Mouse (Mus musculus): Measurements from ENCODE around the gene Nlrc4. TPM values are rescaled to one million over a fixed set of nuclear protein-coding genes. Genes with fewer than 3 reads are reported as not detected.

Nlrc4 gene
- total RNA-seq, 1 experiment, result 2.4 TPM

DNA sequence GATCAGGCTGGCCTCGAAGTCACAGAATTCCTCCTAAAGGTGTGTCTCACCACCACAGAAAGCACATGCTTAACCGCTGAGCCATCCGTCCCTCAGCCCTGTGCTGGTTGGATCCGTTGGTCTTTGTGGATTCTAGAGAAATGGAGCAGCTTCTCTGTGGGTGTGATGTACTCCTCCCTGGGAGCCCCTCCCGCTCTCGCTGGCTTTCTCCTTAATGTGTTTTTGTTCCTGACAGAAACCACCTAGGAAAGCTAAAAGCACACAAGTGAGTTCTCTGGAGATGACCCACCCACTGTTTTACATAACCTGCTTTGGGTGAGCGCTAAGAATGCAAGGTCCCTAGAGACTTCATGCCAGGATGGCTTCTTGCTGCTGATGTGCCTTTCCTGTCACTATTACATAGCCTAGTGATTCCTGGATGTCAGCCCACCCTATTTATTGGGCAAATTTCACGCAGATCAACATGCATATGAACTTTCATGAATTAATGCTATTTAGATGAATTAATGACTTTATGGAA is 42.0 kb downstream of the Nlrc4 start:
- TF ChIP-seq ZNF384 (IDR thresholded peaks at IDR 0.05; ENCODE audit: low read depth, low read length) (no peak), ZC3H11A (IDR thresholded peaks at IDR 0.05; ENCODE audit: borderline replicate concordance, low read depth, low read length) (no peak), MAFK (IDR thresholded peaks at IDR 0.05; ENCODE audit: insufficient read depth, low read depth, low read length) (no peak), CHD2 (IDR thresholded peaks at IDR 0.05; ENCODE audit: low read depth, low read length) (no peak), HCFC1 (IDR thresholded peaks at IDR 0.05; ENCODE audit: borderline replicate concordance, insufficient read depth, low read length) (no peak)
- Histone ChIP-seq H3K4me1 (ENCODE audit: control insufficient read depth in 2 of 2, insufficient read depth in 2 of 2, low read length in 2 of 2, poor library complexity in 1 of 2) (peaks cover 2 to 9% of the 10 kb centered on the region in 2 experiments; a peak in 2 of 4 replicates), H3K27ac (ENCODE audit: insufficient read depth, low read depth, low read length, poor library complexity, severe bottlenecking) (peak overlapping the region; percentile 72), H3K4me3 (ENCODE audit: insufficient read depth in 1 of 2, low read depth in 1 of 2, low read length in 2 of 2, poor library complexity in 1 of 2, severe bottlenecking in 1 of 2) (no peak overlapping the region), H3K36me3 (ENCODE audit: control insufficient read depth, insufficient read depth, low read length, poor library complexity, severe bottlenecking) (peaks cover 11% of the 10 kb centered on the region), H3K9me3 (ENCODE audit: control insufficient read depth, insufficient read depth, low read depth, low read length) (no peaks in the 10 kb centered on the region), H3K9ac (ENCODE audit: insufficient read depth, low read depth, low read length, poor library complexity, severe bottlenecking) (no peak overlapping the region)
- in situ Hi-C loops (cut with MboI; ENCODE audit: low sequenced_read_pairs in 2 of 2, unreplicated experiment in 2 of 2), result no loop called here
- DNase-seq (ENCODE audit: low read depth, low spot score), result peak; percentile 41

DNA sequence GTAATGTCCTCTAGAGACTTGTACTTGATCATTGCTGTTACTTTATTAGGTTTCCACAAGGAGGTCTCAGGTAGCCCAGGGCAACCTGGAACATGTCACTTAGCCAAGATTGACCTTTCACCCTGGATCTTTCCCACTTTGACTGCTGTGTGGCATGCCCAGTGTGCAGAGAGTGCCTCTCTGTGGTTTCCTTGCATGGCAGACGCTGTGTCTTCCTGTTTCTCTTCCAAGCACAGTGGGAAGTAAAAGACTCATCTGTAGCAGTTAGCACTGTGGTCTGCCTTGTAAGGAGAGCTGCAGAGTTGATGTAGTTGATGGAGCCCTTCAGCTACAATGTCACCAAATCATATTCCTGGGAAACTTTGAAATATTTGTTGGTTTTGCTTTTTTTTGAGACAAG is 44.3 kb downstream of the Nlrc4 start:
- peaks cover 12% of the 10 kb centered on the region for H3K36me3 ChIP-seq (ENCODE audit: control insufficient read depth, insufficient read depth, low read length, poor library complexity, severe bottlenecking)
- no peak for DNase-seq (ENCODE audit: low read depth, low spot score)
- H3K27ac ChIP-seq (ENCODE audit: insufficient read depth, low read depth, low read length, poor library complexity, severe bottlenecking), result no peak overlapping the region
- H3K4me1 ChIP-seq (ENCODE audit: control insufficient read depth in 2 of 2, insufficient read depth in 2 of 2, low read length in 2 of 2, poor library complexity in 1 of 2), result peaks cover 2 to 9% of the 10 kb centered on the region in 2 experiments; a peak in 2 of 4 replicates
- H3K4me3 ChIP-seq (ENCODE audit: insufficient read depth in 1 of 2, low read depth in 1 of 2, low read length in 2 of 2, poor library complexity in 1 of 2, severe bottlenecking in 1 of 2), result no peak overlapping the region
- in situ Hi-C loops (cut with MboI; ENCODE audit: low sequenced_read_pairs in 2 of 2, unreplicated experiment in 2 of 2), result no loop called here
- no peak overlapping the region for H3K9ac ChIP-seq (ENCODE audit: insufficient read depth, low read depth, low read length, poor library complexity, severe bottlenecking)
- no peaks in the 10 kb centered on the region for H3K9me3 ChIP-seq (ENCODE audit: control insufficient read depth, insufficient read depth, low read depth, low read length)
- TF ChIP-seq ZNF384 (IDR thresholded peaks at IDR 0.05; ENCODE audit: low read depth, low read length), result no peak
- no peak for TF ChIP-seq CHD2 (IDR thresholded peaks at IDR 0.05; ENCODE audit: low read depth, low read length)
- no peak for TF ChIP-seq MAFK (IDR thresholded peaks at IDR 0.05; ENCODE audit: insufficient read depth, low read depth, low read length)
- TF ChIP-seq HCFC1 (IDR thresholded peaks at IDR 0.05; ENCODE audit: borderline replicate concordance, insufficient read depth, low read length), result no peak
- TF ChIP-seq ZC3H11A (IDR thresholded peaks at IDR 0.05; ENCODE audit: borderline replicate concordance, low read depth, low read length), result no peak

DNA sequence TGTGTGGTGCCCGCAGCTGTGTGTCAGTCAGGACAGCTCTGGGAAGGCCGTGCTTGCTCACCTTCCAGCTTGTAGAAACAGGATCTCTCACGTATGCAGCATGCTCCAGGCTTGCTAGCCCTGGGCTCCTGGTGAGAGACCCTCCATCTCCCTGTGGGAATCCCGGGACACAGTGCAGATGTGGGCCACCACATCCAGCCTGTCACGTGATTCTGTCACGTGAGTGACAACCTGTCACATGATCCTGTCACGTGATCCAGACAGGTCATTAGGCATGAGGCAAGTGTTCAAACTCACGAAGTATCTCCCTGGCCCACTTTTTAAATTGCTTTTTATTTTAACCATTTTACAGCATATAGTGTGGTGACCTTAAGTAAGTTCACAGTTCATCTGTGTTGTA is 45.6 kb downstream of the Nlrc4 start:
- Histone ChIP-seq H3K4me1 (ENCODE audit: control insufficient read depth in 2 of 2, insufficient read depth in 2 of 2, low read length in 2 of 2, poor library complexity in 1 of 2) (peaks cover 2 to 9% of the 10 kb centered on the region in 2 experiments; a peak in 2 of 4 replicates), H3K4me3 (ENCODE audit: insufficient read depth in 1 of 2, low read depth in 1 of 2, low read length in 2 of 2, poor library complexity in 1 of 2, severe bottlenecking in 1 of 2) (no peak overlapping the region), H3K27ac (ENCODE audit: insufficient read depth, low read depth, low read length, poor library complexity, severe bottlenecking) (no peak overlapping the region), H3K9me3 (ENCODE audit: control insufficient read depth, insufficient read depth, low read depth, low read length) (no peaks in the 10 kb centered on the region), H3K9ac (ENCODE audit: insufficient read depth, low read depth, low read length, poor library complexity, severe bottlenecking) (no peak overlapping the region), H3K36me3 (ENCODE audit: control insufficient read depth, insufficient read depth, low read length, poor library complexity, severe bottlenecking) (peaks cover 12% of the 10 kb centered on the region)
- in situ Hi-C loops (cut with MboI; ENCODE audit: low sequenced_read_pairs in 2 of 2, unreplicated experiment in 2 of 2), result no loop called here
- no peak for TF ChIP-seq CHD2 (IDR thresholded peaks at IDR 0.05; ENCODE audit: low read depth, low read length)
- TF ChIP-seq ZNF384 (IDR thresholded peaks at IDR 0.05; ENCODE audit: low read depth, low read length), result no peak
- TF ChIP-seq MAFK (IDR thresholded peaks at IDR 0.05; ENCODE audit: insufficient read depth, low read depth, low read length), result no peak
- no peak for TF ChIP-seq HCFC1 (IDR thresholded peaks at IDR 0.05; ENCODE audit: borderline replicate concordance, insufficient read depth, low read length)
- no peak for TF ChIP-seq ZC3H11A (IDR thresholded peaks at IDR 0.05; ENCODE audit: borderline replicate concordance, low read depth, low read length)
- no peak for DNase-seq (ENCODE audit: low read depth, low spot score)

DNA sequence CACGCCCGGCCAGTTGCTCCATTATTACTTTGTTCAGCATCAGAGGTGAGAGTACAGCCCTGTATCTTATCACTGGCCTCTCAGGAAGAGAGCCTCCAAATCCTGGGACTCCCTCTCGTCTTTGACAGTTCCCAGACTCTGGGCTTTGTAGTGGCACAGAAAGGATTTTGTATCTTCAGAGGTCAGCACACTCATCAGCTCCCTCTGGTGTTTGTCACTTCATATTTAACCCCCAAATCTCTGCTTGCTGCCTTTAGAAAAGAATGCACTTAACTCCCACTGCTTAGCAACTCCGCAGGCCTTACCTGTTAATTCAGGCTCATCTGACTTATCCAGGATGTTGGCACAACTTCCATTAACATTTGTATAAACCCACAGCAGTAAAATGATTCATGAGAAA is 49.2 kb downstream of the Nlrc4 start:
- no peak overlapping the region for H3K4me3 ChIP-seq (ENCODE audit: insufficient read depth in 1 of 2, low read depth in 1 of 2, low read length in 2 of 2, poor library complexity in 1 of 2, severe bottlenecking in 1 of 2)
- H3K4me1 ChIP-seq (ENCODE audit: control insufficient read depth in 2 of 2, insufficient read depth in 2 of 2, low read length in 2 of 2, poor library complexity in 1 of 2), result peaks cover 0 to 4% of the 10 kb centered on the region in 2 experiments; a peak in 1 of 4 replicates
- H3K9me3 ChIP-seq (ENCODE audit: control insufficient read depth, insufficient read depth, low read depth, low read length), result no peaks in the 10 kb centered on the region
- H3K36me3 ChIP-seq (ENCODE audit: control insufficient read depth, insufficient read depth, low read length, poor library complexity, severe bottlenecking), result peaks cover 10% of the 10 kb centered on the region
- peak; percentile 43 for DNase-seq (ENCODE audit: low read depth, low spot score)
- in situ Hi-C loops (cut with MboI; ENCODE audit: low sequenced_read_pairs in 2 of 2, unreplicated experiment in 2 of 2), result no loop called here
- no peak for TF ChIP-seq HCFC1 (IDR thresholded peaks at IDR 0.05; ENCODE audit: borderline replicate concordance, insufficient read depth, low read length)
- TF ChIP-seq CHD2 (IDR thresholded peaks at IDR 0.05; ENCODE audit: low read depth, low read length), result no peak
- no peak for TF ChIP-seq MAFK (IDR thresholded peaks at IDR 0.05; ENCODE audit: insufficient read depth, low read depth, low read length)
- TF ChIP-seq ZC3H11A (IDR thresholded peaks at IDR 0.05; ENCODE audit: borderline replicate concordance, low read depth, low read length), result no peak
- TF ChIP-seq ZNF384 (IDR thresholded peaks at IDR 0.05; ENCODE audit: low read depth, low read length), result no peak
- no peak overlapping the region for H3K9ac ChIP-seq (ENCODE audit: insufficient read depth, low read depth, low read length, poor library complexity, severe bottlenecking)
- no peak overlapping the region for H3K27ac ChIP-seq (ENCODE audit: insufficient read depth, low read depth, low read length, poor library complexity, severe bottlenecking)

Measured in ES-E14 (cell line).